Mouse (Mus musculus) megakaryocyte progenitor cell, adult 5-6 weeks (primary cell): Measurements from ENCODE around the gene Zfp687. TPM values are rescaled to one million over a fixed set of nuclear protein-coding genes. Genes with fewer than 3 reads are reported as not detected.

Experiments
- ATAC-seq: replicated peaks from 2 replicates; pipeline ENCODE4 v1.8.0; 2016; ENCODE audit warnings: mild to moderate bottlenecking, moderate TSS enrichment, inconsistent platforms; ENCODE audit not compliant: poor library complexity
- total RNA-seq, 2 experiments: library from RNA; stranded (forward) in 1 of 2; stranded (reverse) in 1 of 2; fragments of 157-497, 149-512 nt in 1 of 2; fragments of 200-1000 nt in 1 of 2; gene quantifications; 2 replicates each; pipeline versions ENCODE4 v1.2.3 to v1.2.4; 2015 to 2017

Gene Zfp687
- total RNA-seq, 2 experiments from 2014 or later = 21.3 to 21.5 TPM

- ATAC-seq = no peak
These were observed 49.4 kb downstream of the Zfp687 start for GRCm38 (mm10) chr3:94965878-94966277.

DNA sequence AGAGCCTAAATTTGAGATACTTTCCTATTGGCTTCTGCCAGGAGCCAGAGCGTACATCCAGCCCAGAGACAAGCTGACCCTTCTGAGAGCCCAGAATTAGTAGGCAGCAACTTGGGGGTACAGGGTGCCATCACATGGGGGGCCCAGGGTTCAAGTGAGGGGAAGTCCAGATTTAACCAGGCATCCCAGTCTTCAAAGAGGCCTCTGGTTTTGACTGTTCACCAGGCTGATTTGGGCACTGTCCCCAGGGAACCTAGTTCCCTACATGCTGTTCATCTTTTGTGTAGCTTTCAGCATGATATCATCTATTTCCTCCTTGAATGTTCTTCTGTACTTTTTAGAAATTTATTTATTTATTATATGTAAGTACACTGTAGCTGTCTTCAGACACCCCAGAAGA, 50.3 kb downstream of the Zfp687 start:
- ATAC-seq = no peak

GRCm38 (mm10) chr3:94960322-94960721, 54.9 kb downstream of the Zfp687 start:
- ATAC-seq = no peak

DNA sequence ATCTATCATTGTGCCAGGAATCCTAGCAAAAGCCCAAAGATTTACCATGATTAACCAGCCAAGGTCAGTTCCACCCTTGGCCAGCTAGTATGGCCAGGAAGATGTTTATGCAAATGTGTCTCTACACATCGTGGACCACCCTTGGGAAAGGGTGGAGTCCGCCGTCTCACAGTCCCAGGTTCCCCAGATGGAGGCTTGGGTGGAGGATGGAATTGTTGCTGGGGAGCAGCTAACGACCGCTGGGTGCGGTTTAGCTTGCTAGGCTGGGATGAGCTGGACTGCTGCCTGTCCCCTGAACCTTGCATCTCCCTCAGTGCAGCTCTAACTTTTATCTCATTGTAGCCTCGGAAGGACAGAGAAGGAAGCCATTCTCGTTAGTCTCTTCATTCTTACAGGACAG, 55.4 kb downstream of the Zfp687 start:
- ATAC-seq = no peak

DNA sequence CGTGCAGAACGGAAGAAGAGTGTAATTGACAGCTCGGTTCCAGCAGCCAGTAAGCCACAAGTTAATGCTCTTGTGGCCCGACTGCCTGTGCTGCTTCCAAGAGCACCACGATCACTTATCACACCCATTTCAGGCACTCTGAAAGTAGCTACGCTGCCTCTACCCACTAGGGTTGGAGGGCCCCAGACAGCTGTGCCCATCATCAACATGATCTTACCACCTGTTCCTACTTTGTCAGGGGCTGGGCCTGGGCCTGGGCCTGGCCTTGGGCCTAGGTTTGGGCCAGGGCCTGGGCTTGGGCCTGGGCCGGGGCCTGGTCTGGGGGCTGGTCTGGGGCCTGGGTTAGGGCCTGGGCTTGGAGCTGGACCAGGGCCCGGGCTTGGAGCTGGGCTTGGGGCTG, 57.0 kb downstream of the Zfp687 start:
- no peak for ATAC-seq

Other genes starting within 250 kb of the Zfp687 start
- gene Cgn, start 229.0 kb downstream of the Zfp687 start, total RNA-seq (2015) = not detected in 2 replicates
- not detected in 2 replicates for gene Cgn, start 229.0 kb downstream of the Zfp687 start, total RNA-seq (2017)
- 31.3 and 35.8 TPM in 2 replicates for gene Pogz, start 177.9 kb downstream of the Zfp687 start, total RNA-seq (2015)
- gene Pogz, start 177.9 kb downstream of the Zfp687 start, total RNA-seq (2017) = 13.5 and 15.3 TPM in 2 replicates
- 341 and 364 TPM in 2 replicates for gene Psmb4, start 128.5 kb downstream of the Zfp687 start, total RNA-seq (2015)
- 196 and 240 TPM in 2 replicates for gene Psmb4, start 128.5 kb downstream of the Zfp687 start, total RNA-seq (2017)
- 27.3 and 28.8 TPM in 2 replicates for gene Selenbp1, start 82.4 kb downstream of the Zfp687 start, total RNA-seq (2015)
- gene Selenbp1, start 82.4 kb downstream of the Zfp687 start, total RNA-seq (2017) = 28.2 and 38.5 TPM in 2 replicates
- 18.0 and 20.3 TPM in 2 replicates for gene Rfx5, start 61.4 kb downstream of the Zfp687 start, total RNA-seq (2015)
- 16.2 and 20.3 TPM in 2 replicates for gene Rfx5, start 61.4 kb downstream of the Zfp687 start, total RNA-seq (2017)
- gene Pi4kb, start 40.7 kb downstream of the Zfp687 start, total RNA-seq (2015) = 21.2 and 23.5 TPM in 2 replicates
- gene Pi4kb, start 40.7 kb downstream of the Zfp687 start, total RNA-seq (2017) = 24.0 and 24.5 TPM in 2 replicates
- gene Psmd4, start 27.2 kb upstream of the Zfp687 start, total RNA-seq (2015) = 91.5 and 116 TPM in 2 replicates
- gene Psmd4, start 27.2 kb upstream of the Zfp687 start, total RNA-seq (2017) = 233 and 245 TPM in 2 replicates
- 16.3 and 21.0 TPM in 2 replicates for gene Pip5k1a, start 91.5 kb upstream of the Zfp687 start, total RNA-seq (2015)
- 15.5 and 21.8 TPM in 2 replicates for gene Pip5k1a, start 91.5 kb upstream of the Zfp687 start, total RNA-seq (2017)
- 40.4 and 47.6 TPM in 2 replicates for gene Vps72, start 95.6 kb upstream of the Zfp687 start, total RNA-seq (2015)
- gene Vps72, start 95.6 kb upstream of the Zfp687 start, total RNA-seq (2017) = 97.9 and 124 TPM in 2 replicates
- gene Tmod4, start 109.0 kb upstream of the Zfp687 start, total RNA-seq (2015) = 1.1 and 2.6 TPM in 2 replicates
- gene Tmod4, start 109.0 kb upstream of the Zfp687 start, total RNA-seq (2017) = 2.3 and 2.5 TPM in 2 replicates
- 43.4 and 45.8 TPM in 2 replicates for gene Scnm1, start 118.6 kb upstream of the Zfp687 start, total RNA-seq (2015)
- gene Scnm1, start 118.6 kb upstream of the Zfp687 start, total RNA-seq (2017) = 66.0 and 85.7 TPM in 2 replicates
- 3.1 and 3.6 TPM in 2 replicates for gene Lysmd1, start 118.6 kb upstream of the Zfp687 start, total RNA-seq (2015)
- gene Lysmd1, start 118.6 kb upstream of the Zfp687 start, total RNA-seq (2017) = 3.8 and 4.3 TPM in 2 replicates
- gene Tnfaip8l2, start 126.9 kb upstream of the Zfp687 start, total RNA-seq (2015) = 17.9 and 18.7 TPM in 2 replicates
- gene Tnfaip8l2, start 126.9 kb upstream of the Zfp687 start, total RNA-seq (2017) = 17.8 and 25.1 TPM in 2 replicates
- gene Sema6c, start 145.0 kb upstream of the Zfp687 start, total RNA-seq (2015) = 0.05 and 0.07 TPM in 2 replicates
- not detected in 2 replicates for gene Sema6c, start 145.0 kb upstream of the Zfp687 start, total RNA-seq (2017)
- gene Gabpb2, start 202.5 kb upstream of the Zfp687 start, total RNA-seq (2015) = 28.5 and 29.3 TPM in 2 replicates
- gene Gabpb2, start 202.5 kb upstream of the Zfp687 start, total RNA-seq (2017) = 43.1 and 57.7 TPM in 2 replicates
- 56.2 and 56.7 TPM in 2 replicates for gene Cdc42se1, start 213.3 kb upstream of the Zfp687 start, total RNA-seq (2015)
- 52.5 and 60.3 TPM in 2 replicates for gene Cdc42se1, start 213.3 kb upstream of the Zfp687 start, total RNA-seq (2017)
- 4.6 and 5.8 TPM in 2 replicates for gene Mllt11, start 216.7 kb upstream of the Zfp687 start, total RNA-seq (2015)
- gene Mllt11, start 216.7 kb upstream of the Zfp687 start, total RNA-seq (2017) = 4.9 and 5.5 TPM in 2 replicates
- 1.0 and 1.4 TPM in 2 replicates for gene Gm128, start 226.2 kb upstream of the Zfp687 start, total RNA-seq (2015)
- 0.34 and 0.46 TPM in 2 replicates for gene Gm128, start 226.2 kb upstream of the Zfp687 start, total RNA-seq (2017)
- gene Bnipl, start 235.7 kb upstream of the Zfp687 start, total RNA-seq (2015) = not detected in 2 replicates
- not detected in 2 replicates for gene Bnipl, start 235.7 kb upstream of the Zfp687 start, total RNA-seq (2017)